Mouse (Mus musculus): ENCODE data around the gene Crim1.

GRCm38 (mm10) chr17:78266271-78266670 is 66.2 kb downstream of the Crim1 start:
- TF ChIP-seq TAL1 (IDR thresholded peaks at IDR 0.05; ENCODE audit: low read length) (no peak), GATA1 (IDR thresholded peaks at IDR 0.05; ENCODE audit: low read length) (no peak)

All from erythroblast, embryonic 14.5 days (primary cell).